Comparison of ENCODE assay signal across 13 mouse cellular contexts in genomic region chr17:85608366-85609093, GRCm38 (mm10). TPM values are rescaled to one million over a fixed set of nuclear protein-coding genes. Genes with fewer than 3 reads are reported as not detected.
A peak's percentile ranks its signal among the peaks of the same experiment; 100 is the strongest.
DNase-seq lines count a peak whose midpoint lies in the region; ATAC-seq lines count a peak whose summit lies in the region.
"Had no signal": no experiment of that assay in that cellular context is flagged by ENCODE, and none has a peak within 500 bp of the region (broad histone marks: within the 10 kb centered on the region; RNA-seq: fewer than 3 reads in every experiment).

No protein-coding gene starts in this region.

- no peaks in the 10 kb centered on the region for H3K9me3 ChIP-seq in neural tube, embryonic 15.5 days (replicated peaks)
- H3K9me3 ChIP-seq in embryonic facial prominence, embryonic 13.5 days = no peaks in the 10 kb centered on the region
- no peaks in the 10 kb centered on the region for H3K9me3 ChIP-seq in limb, embryonic 13.5 days
- H3K9me3 ChIP-seq in stomach, embryonic 16.5 days (replicated peaks; ENCODE audit: control insufficient read depth, low read length) = no peaks in the 10 kb centered on the region

- no peak for ATAC-seq in neural tube, embryonic 15.5 days (ENCODE audit: low FRiP score)
- no peak for ATAC-seq in embryonic facial prominence, embryonic 13.5 days (ENCODE audit: insufficient number of reproducible peaks, insufficient read depth, low FRiP score, low TSS enrichment, low read depth)
- no peak for ATAC-seq in limb, embryonic 13.5 days (ENCODE audit: low FRiP score, low read depth)
- peak; percentile 33; the same call in 1 of the 2 replicates for ATAC-seq in stomach, embryonic 16.5 days (ENCODE audit: insufficient read depth, low FRiP score)
- ATAC-seq: inflammation-experienced regulatory T-cells, adult 6 months had no signal

- DNase-seq in neural tube, embryonic 10.5 days (ENCODE audit: extremely low spot score, low spot score) = peak; percentile 72
- no peak for DNase-seq in right cerebral cortex, adult 2 months (ENCODE audit: low spot score in 2 of 2)
- no peak for DNase-seq in right cerebral cortex, postnatal 25 days
- DNase-seq: adrenal gland, postnatal 25 days; cerebellum, adult 9-11 months; liver had no signal

- under 1% methylated on average over 39 of the region's 42 CpGs for WGBS in neural tube, embryonic 15.5 days
- under 1% methylated on average over 42 of the region's 42 CpGs for WGBS in embryonic facial prominence, embryonic 13.5 days
- 1% methylated on average over 37 of the region's 42 CpGs for WGBS in limb, embryonic 13.5 days
- WGBS in stomach, embryonic 16.5 days = 2% methylated on average over 42 of the region's 42 CpGs

- no peaks in the 10 kb centered on the region for H3K36me3 ChIP-seq in neural tube, embryonic 15.5 days
- no peaks in the 10 kb centered on the region for H3K36me3 ChIP-seq in embryonic facial prominence, embryonic 13.5 days
- no peaks in the 10 kb centered on the region for H3K36me3 ChIP-seq in limb, embryonic 13.5 days
- H3K36me3 ChIP-seq in stomach, embryonic 16.5 days (ENCODE audit: control insufficient read depth, insufficient read depth, low read length) = no peaks in the 10 kb centered on the region

- peaks cover 86% of the 10 kb centered on the region for H3K27me3 ChIP-seq in neural tube, embryonic 15.5 days (replicated peaks)
- H3K27me3 ChIP-seq in embryonic facial prominence, embryonic 13.5 days = peaks cover 88% of the 10 kb centered on the region
- peaks cover 89% of the 10 kb centered on the region for H3K27me3 ChIP-seq in limb, embryonic 13.5 days
- peaks cover 77% of the 10 kb centered on the region for H3K27me3 ChIP-seq in stomach, embryonic 16.5 days (ENCODE audit: control insufficient read depth, insufficient read depth, low read length)

- no peak overlapping the region for H3K4me3 ChIP-seq in neural tube, embryonic 15.5 days (replicated peaks)
- peak overlapping the region; percentile 17 for H3K4me3 ChIP-seq in embryonic facial prominence, embryonic 13.5 days
- H3K4me3 ChIP-seq in limb, embryonic 13.5 days = no peak overlapping the region
- H3K4me3 ChIP-seq in stomach, embryonic 16.5 days (replicated peaks; ENCODE audit: low read length) = no peak overlapping the region

- no peak overlapping the region for H3K4me2 ChIP-seq in neural tube, embryonic 15.5 days
- peak overlapping the region; percentile 44 for H3K4me2 ChIP-seq in embryonic facial prominence, embryonic 13.5 days
- 0 out of 2 replicates have a peak overlapping the region, but pooled peaks have one; percentile 25 for H3K4me2 ChIP-seq in limb, embryonic 13.5 days (replicated peaks)
- no peak overlapping the region for H3K4me2 ChIP-seq in stomach, embryonic 16.5 days (ENCODE audit: low read depth, low read length)

- H3K27ac ChIP-seq in neural tube, embryonic 15.5 days (replicated peaks) = no peak overlapping the region
- 0 out of 2 replicates have a peak overlapping the region, but pooled peaks have one; percentile 35 for H3K27ac ChIP-seq in embryonic facial prominence, embryonic 13.5 days
- no peak overlapping the region for H3K27ac ChIP-seq in limb, embryonic 13.5 days
- no peak overlapping the region for H3K27ac ChIP-seq in stomach, embryonic 16.5 days (ENCODE audit: low read length)
- H3K27ac ChIP-seq: macrophage had no signal

- H3K4me1 ChIP-seq in neural tube, embryonic 15.5 days = peaks cover 5% of the 10 kb centered on the region; the same call in 1 of the 2 replicates
- peaks cover 6% of the 10 kb centered on the region; the same call in 1 of the 2 replicates for H3K4me1 ChIP-seq in embryonic facial prominence, embryonic 13.5 days
- 0 out of 2 replicates have a peak, but pooled peaks cover 8% of the 10 kb centered on the region for H3K4me1 ChIP-seq in limb, embryonic 13.5 days
- H3K4me1 ChIP-seq in stomach, embryonic 16.5 days (ENCODE audit: control insufficient read depth, insufficient read depth, low read length) = no peaks in the 10 kb centered on the region

- H3K9ac ChIP-seq in neural tube, embryonic 15.5 days (replicated peaks) = no peak overlapping the region
- peak overlapping the region; percentile 59 for H3K9ac ChIP-seq in embryonic facial prominence, embryonic 13.5 days
- H3K9ac ChIP-seq in limb, embryonic 13.5 days = no peak overlapping the region
- no peak overlapping the region for H3K9ac ChIP-seq in stomach, embryonic 16.5 days (ENCODE audit: low read length)

RNA-seq across cellular contexts. Expression of gene Six3, which starts 4.9 kb away (rescaled TPM):
- polyA plus RNA-seq in neural tube, embryonic 15.5 days (2015; fragmentation: Nextera tagmentation; extraction: Ambion mirVana) = not detected in 2 replicates
- polyA plus RNA-seq in embryonic facial prominence, embryonic 13.5 days (2015; fragmentation: Nextera tagmentation; extraction: Ambion mirVana) = 4.5 and 8.3 TPM in 2 replicates
- polyA plus RNA-seq in limb, embryonic 13.5 days (2015; fragmentation: Nextera tagmentation; extraction: Ambion mirVana) = not detected in 2 replicates
- polyA plus RNA-seq in stomach, embryonic 16.5 days (2015; fragmentation: Nextera tagmentation; extraction: Ambion mirVana) = not detected in 2 replicates
- polyA plus RNA-seq: macrophage; urinary bladder, adult 2 months had no signal

Comparison
In these comparisons a context has a peak if more than half of its experiments do, and no peak if none do; other contexts are left out.
1. H3K4me2 ChIP-seq: peak in embryonic facial prominence, embryonic 13.5 days (single experiment) and limb, embryonic 13.5 days (single experiment); none in neural tube, embryonic 15.5 days (single experiment) and stomach, embryonic 16.5 days (single experiment).